Mouse (Mus musculus) megakaryocyte, embryonic 14.5 days (primary cell): ENCODE data around the gene Ubl7.

Experiments used
- FLI1 ChIP-seq: IDR thresholded peaks from 2 replicates; pipeline ENCODE4 v1.6.1; 2012; ENCODE audit warnings: low read length, inconsistent platforms, mixed read lengths
- GATA1 ChIP-seq: IDR thresholded peaks from 3 replicates; pipeline ENCODE4 v1.6.1; 2012; ENCODE audit warnings: mixed read lengths, low read length, inconsistent platforms, borderline replicate concordance

GRCm38 (mm10) chr9:57963998-57964395 is 53.2 kb downstream of the Ubl7 start:
- no peak for TF ChIP-seq GATA1
- no peak for TF ChIP-seq FLI1
